Mouse (Mus musculus) kidney, embryonic 15.5 days (tissue): ENCODE data around the gene Pdzrn4. TPM values are rescaled to one million over a fixed set of nuclear protein-coding genes. Genes with fewer than 3 reads are reported as not detected.

Source experiments
- ATAC-seq: fragments of 200-750 bp; cut with Nextera tagmentation; replicated peaks from 2 replicates; pipeline ENCODE4 v1.8.0; 2017; ENCODE audit warnings: moderate TSS enrichment; ENCODE audit not compliant: low FRiP score
- H3K27ac ChIP-seq: fragments of 300-500 bp; sonication (generic); 2 replicates; pipeline ENCODE4 v1.5.1; 2015; ENCODE audit warnings: mild to moderate bottlenecking, inconsistent platforms
- H3K27me3 ChIP-seq: fragments of 300-500 bp; sonication (generic); 2 replicates; pipeline ENCODE4 v1.6.1; 2015; ENCODE audit warnings: inconsistent platforms
- H3K36me3 ChIP-seq: fragments of 300-500 bp; sonication (generic); 2 replicates; pipeline ENCODE4 v1.6.1; 2015; ENCODE audit warnings: inconsistent platforms
- H3K4me1 ChIP-seq: fragments of 300-500 bp; sonication (generic); 2 replicates; pipeline ENCODE4 v1.6.1; 2015; ENCODE audit warnings: inconsistent platforms
- H3K4me2 ChIP-seq: fragments of 300-500 bp; sonication (generic); 2 replicates; pipeline ENCODE4 v1.6.1; 2015; ENCODE audit warnings: moderate library complexity, mild to moderate bottlenecking, inconsistent platforms
- H3K4me3 ChIP-seq: fragments of 300-500 bp; sonication (generic); replicated peaks from 2 replicates; pipeline ENCODE4 v1.5.1; 2015; ENCODE audit warnings: mild to moderate bottlenecking, inconsistent platforms
- H3K9ac ChIP-seq: fragments of 300-500 bp; sonication (generic); 2 replicates; pipeline ENCODE4 v1.6.1; 2015; ENCODE audit warnings: mild to moderate bottlenecking, inconsistent platforms
- H3K9me3 ChIP-seq: fragments of 300-500 bp; sonication (generic); replicated peaks from 2 replicates; pipeline ENCODE4 v1.6.1; 2016; ENCODE audit warnings: inconsistent platforms
- WGBS: fragments of 180-500 bp; shearing (Covaris S2); methylation state at CpG from one replicate; pipeline ENCODE4 v1.1.7; 2015; ENCODE audit warnings: mixed read lengths; 5-methylcytosine and 5-hydroxymethylcytosine counted together
- polyA plus RNA-seq: library from polyadenylated mRNA; unstranded; fragments of >200 nt; fragmentation: Nextera tagmentation; extraction: Ambion mirVana; gene quantifications from 2 replicates; pipeline ENCODE4 v1.2.1, GENCODE M21; 2015

Gene Pdzrn4
- polyA plus RNA-seq, 1 experiment from 2014 or later: 2.4 TPM

- no peaks in the 10 kb centered on the region for H3K4me1 ChIP-seq
- 83% methylated on average over 8 of the region's 8 CpGs for WGBS
These were observed 112.7 kb downstream of the Pdzrn4 start for GRCm38 (mm10) chr15:92509372-92509771.

DNA sequence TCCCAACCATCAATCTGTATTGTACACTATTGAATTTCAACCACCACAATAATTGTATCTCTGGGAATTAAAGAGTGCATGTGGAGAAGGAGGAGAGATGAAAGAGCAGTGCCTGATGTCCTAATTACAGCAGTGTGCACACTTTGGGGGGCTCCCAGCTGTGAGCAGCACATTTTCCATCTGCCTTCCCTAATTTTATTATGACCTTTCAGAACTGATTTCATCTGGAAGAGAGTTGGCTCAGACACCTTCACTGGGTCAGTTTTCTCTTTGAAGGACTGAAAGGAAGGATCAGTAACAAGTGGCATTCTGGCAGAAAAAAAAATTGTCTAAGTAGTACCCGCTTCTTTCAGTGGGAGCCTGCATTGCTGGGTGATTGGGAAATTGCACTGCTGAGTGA, 119.0 kb downstream of the Pdzrn4 start:
- 72% methylated on average over 1 of the region's 1 CpGs for WGBS
- no peak for ATAC-seq

More at GRCm38 (mm10) chr15:92509372-92509771, 112.7 kb downstream of the Pdzrn4 start:
- Histone ChIP-seq H3K9me3 (no peaks in the 10 kb centered on the region), H3K36me3 (no peaks in the 10 kb centered on the region), H3K27me3 (no peaks in the 10 kb centered on the region), H3K9ac (no peak overlapping the region), H3K4me2 (no peak overlapping the region), H3K27ac (no peak overlapping the region), H3K4me3 (no peak overlapping the region)
- no peak for ATAC-seq

GRCm38 (mm10) chr15:92520677-92521225, 124.1 kb downstream of the Pdzrn4 start:
- Histone ChIP-seq H3K4me3 (no peak overlapping the region), H3K9me3 (no peaks in the 10 kb centered on the region), H3K4me1 (peaks cover 16% of the 10 kb centered on the region; the same call in 1 of the 2 replicates), H3K27me3 (peaks cover 20% of the 10 kb centered on the region; the same call in 1 of the 2 replicates), H3K27ac (no peak overlapping the region), H3K9ac (no peak overlapping the region), H3K36me3 (no peaks in the 10 kb centered on the region), H3K4me2 (peak overlapping the region; percentile 21; the same call in 1 of the 2 replicates)
- WGBS: 25% methylated on average over 19 of the region's 19 CpGs
- no peak for ATAC-seq

More for the DNA sequence above, 119.0 kb downstream of the Pdzrn4 start:
- Histone ChIP-seq H3K27me3 (peaks cover 6% of the 10 kb centered on the region; the same call in 1 of the 2 replicates), H3K9me3 (no peaks in the 10 kb centered on the region), H3K9ac (no peak overlapping the region), H3K4me3 (no peak overlapping the region), H3K4me1 (peaks cover 3% of the 10 kb centered on the region; the same call in 1 of the 2 replicates), H3K36me3 (no peaks in the 10 kb centered on the region), H3K4me2 (no peak overlapping the region), H3K27ac (no peak overlapping the region)

- H3K4me3 ChIP-seq: no peak overlapping the region
- no peak overlapping the region for H3K9ac ChIP-seq
- H3K27ac ChIP-seq: no peak overlapping the region
- no peaks in the 10 kb centered on the region for H3K36me3 ChIP-seq
- WGBS: 19% methylated on average over 7 of the region's 7 CpGs
- H3K9me3 ChIP-seq: no peaks in the 10 kb centered on the region
- H3K4me1 ChIP-seq: peaks cover 16% of the 10 kb centered on the region; the same call in 1 of the 2 replicates
- H3K4me2 ChIP-seq: peak overlapping the region; percentile 28; the same call in 1 of the 2 replicates
- peaks cover 20% of the 10 kb centered on the region; the same call in 1 of the 2 replicates for H3K27me3 ChIP-seq
- ATAC-seq: no peak
These were observed 125.0 kb downstream of the Pdzrn4 start for GRCm38 (mm10) chr15:92521686-92522085.

DNA sequence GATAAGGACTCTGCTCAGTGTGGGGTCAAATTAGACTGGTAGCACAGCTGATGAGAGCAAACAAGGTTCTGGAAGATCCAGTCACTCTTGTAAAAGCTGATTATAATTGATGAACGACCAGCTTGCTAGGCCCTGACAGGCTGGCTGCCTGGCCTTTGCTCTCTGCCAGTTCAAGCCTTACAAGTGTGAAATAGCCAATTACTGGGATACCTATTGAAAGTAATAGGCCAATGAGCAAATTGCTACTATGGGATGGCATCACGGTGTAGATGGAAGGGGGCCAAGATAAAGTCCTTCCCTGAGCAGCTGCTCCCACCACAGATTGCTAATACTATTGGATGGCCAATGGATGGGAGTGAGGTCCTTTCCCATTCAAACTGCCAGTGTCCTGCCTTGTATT, 128.2 kb downstream of the Pdzrn4 start:
- H3K27ac ChIP-seq: no peak overlapping the region
- H3K27me3 ChIP-seq: peaks cover 18% of the 10 kb centered on the region; the same call in 1 of the 2 replicates
- no peak overlapping the region for H3K4me2 ChIP-seq
- H3K4me3 ChIP-seq: no peak overlapping the region
- peaks cover 16% of the 10 kb centered on the region; the same call in 1 of the 2 replicates for H3K4me1 ChIP-seq
- 0 out of 2 replicates have a peak, but pooled peaks cover 3% of the 10 kb centered on the region for H3K9me3 ChIP-seq
- 13% methylated on average over 2 of the region's 2 CpGs for WGBS
- H3K9ac ChIP-seq: no peak overlapping the region
- ATAC-seq: peak; percentile 85
- no peaks in the 10 kb centered on the region for H3K36me3 ChIP-seq

DNA sequence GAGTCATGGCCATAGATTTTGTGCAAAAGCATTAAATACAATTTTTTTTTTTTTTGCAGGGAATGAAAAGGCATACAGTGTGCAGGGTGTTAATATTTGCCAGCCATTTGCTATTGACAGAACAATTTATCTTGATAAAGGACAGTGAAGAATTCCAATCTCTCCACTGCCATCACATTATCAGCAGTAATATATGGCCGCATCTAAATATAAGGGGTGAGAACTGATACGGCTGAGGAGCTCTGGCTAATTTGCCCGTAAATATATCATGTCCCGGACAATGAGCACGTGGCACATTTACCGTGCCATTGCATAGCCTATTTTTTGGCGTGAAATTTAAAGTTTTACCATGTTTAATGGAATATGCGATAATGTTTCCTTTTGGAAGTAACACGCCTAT, 128.7 kb downstream of the Pdzrn4 start:
- Histone ChIP-seq H3K4me3 (no peak overlapping the region), H3K4me1 (peaks cover 15% of the 10 kb centered on the region; the same call in 1 of the 2 replicates), H3K9ac (no peak overlapping the region), H3K27ac (no peak overlapping the region), H3K9me3 (0 out of 2 replicates have a peak, but pooled peaks cover 3% of the 10 kb centered on the region), H3K4me2 (no peak overlapping the region), H3K36me3 (no peaks in the 10 kb centered on the region), H3K27me3 (peaks cover 16% of the 10 kb centered on the region; the same call in 1 of the 2 replicates)
- no peak for ATAC-seq
- WGBS: 48% methylated on average over 9 of the region's 9 CpGs

- no peaks in the 10 kb centered on the region for H3K36me3 ChIP-seq
- H3K4me3 ChIP-seq: no peak overlapping the region
- no peak for ATAC-seq
- no peak overlapping the region for H3K9ac ChIP-seq
- peaks cover 3% of the 10 kb centered on the region; the same call in 1 of the 2 replicates for H3K27me3 ChIP-seq
- peaks cover 6% of the 10 kb centered on the region; the same call in 1 of the 2 replicates for H3K4me1 ChIP-seq
- H3K4me2 ChIP-seq: no peak overlapping the region
- 78% methylated on average over 4 of the region's 4 CpGs for WGBS
- H3K9me3 ChIP-seq: 0 out of 2 replicates have a peak, but pooled peaks cover 3% of the 10 kb centered on the region
- no peak overlapping the region for H3K27ac ChIP-seq
These were observed 130.1 kb downstream of the Pdzrn4 start for GRCm38 (mm10) chr15:92526731-92527130.

DNA sequence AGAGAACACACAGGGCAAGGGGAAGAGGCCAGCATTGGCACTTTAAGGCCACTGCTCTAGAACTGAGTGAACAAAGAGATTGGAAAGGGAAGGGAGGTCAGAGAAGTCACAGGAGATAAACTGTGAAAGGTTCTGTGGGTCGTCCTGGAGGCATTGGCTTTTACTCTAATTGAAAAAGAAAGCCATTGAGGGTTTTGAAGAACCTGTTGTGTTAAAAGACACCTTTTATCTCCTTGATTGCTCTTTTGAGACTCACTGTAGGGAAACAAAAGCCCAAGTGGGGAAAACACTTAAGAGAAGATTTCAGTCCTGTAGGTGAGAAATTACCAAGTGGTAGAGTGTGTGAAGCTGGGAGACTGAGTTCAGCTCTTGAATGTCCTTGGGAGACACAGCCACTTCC, 146.6 kb downstream of the Pdzrn4 start:
- Histone ChIP-seq H3K4me2 (no peak overlapping the region), H3K9ac (no peak overlapping the region), H3K9me3 (no peaks in the 10 kb centered on the region), H3K4me1 (peaks cover 8% of the 10 kb centered on the region; the same call in 1 of the 2 replicates), H3K4me3 (no peak overlapping the region), H3K36me3 (no peaks in the 10 kb centered on the region), H3K27me3 (no peaks in the 10 kb centered on the region), H3K27ac (no peak overlapping the region)
- 11% methylated on average over 1 of the region's 1 CpGs for WGBS
- no peak for ATAC-seq

- H3K4me3 ChIP-seq: no peak overlapping the region
- H3K9me3 ChIP-seq: no peaks in the 10 kb centered on the region
- H3K27ac ChIP-seq: no peak overlapping the region
- no peak overlapping the region for H3K9ac ChIP-seq
- H3K27me3 ChIP-seq: no peaks in the 10 kb centered on the region
- WGBS: 25% methylated on average over 9 of the region's 9 CpGs
- peaks cover 8% of the 10 kb centered on the region; the same call in 1 of the 2 replicates for H3K4me1 ChIP-seq
- no peaks in the 10 kb centered on the region for H3K36me3 ChIP-seq
- peak; percentile 71 for ATAC-seq
- H3K4me2 ChIP-seq: 0 out of 2 replicates have a peak overlapping the region, but pooled peaks have one; percentile 5
These were observed 150.7 kb downstream of the Pdzrn4 start for GRCm38 (mm10) chr15:92547294-92547911.

DNA sequence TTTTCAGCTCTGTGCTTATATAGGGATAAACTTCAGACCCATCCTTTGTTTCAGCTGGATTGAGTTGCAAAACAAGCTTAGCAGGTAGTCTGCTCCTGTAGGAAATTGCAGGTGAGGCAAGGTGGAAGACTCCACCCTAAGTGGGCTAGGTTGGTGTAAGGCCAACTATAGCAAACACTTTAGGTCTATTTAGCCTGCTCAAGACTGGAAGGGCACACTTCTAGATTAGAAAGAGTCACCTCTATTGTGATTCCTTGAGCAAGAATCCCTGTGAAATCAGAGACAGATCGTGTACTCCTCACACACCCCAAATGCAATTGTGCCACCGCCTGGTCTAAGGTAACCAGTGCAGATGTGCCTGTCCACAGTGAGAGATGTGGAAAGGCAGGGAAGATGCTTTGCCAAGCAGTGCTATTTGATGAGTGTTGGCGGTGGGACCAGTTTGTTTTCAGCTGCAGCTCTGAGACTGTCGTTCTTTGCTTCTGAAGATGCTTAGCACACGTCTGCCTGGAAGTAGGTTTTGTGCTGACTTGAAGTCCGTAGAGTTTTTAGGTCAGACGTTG, 158.4 kb downstream of the Pdzrn4 start:
- Histone ChIP-seq H3K4me2 (no peak overlapping the region), H3K9me3 (no peaks in the 10 kb centered on the region), H3K4me3 (no peak overlapping the region), H3K27me3 (no peaks in the 10 kb centered on the region), H3K27ac (no peak overlapping the region), H3K9ac (no peak overlapping the region), H3K36me3 (no peaks in the 10 kb centered on the region), H3K4me1 (no peaks in the 10 kb centered on the region)
- 74% methylated on average over 7 of the region's 7 CpGs for WGBS
- ATAC-seq: no peak

DNA sequence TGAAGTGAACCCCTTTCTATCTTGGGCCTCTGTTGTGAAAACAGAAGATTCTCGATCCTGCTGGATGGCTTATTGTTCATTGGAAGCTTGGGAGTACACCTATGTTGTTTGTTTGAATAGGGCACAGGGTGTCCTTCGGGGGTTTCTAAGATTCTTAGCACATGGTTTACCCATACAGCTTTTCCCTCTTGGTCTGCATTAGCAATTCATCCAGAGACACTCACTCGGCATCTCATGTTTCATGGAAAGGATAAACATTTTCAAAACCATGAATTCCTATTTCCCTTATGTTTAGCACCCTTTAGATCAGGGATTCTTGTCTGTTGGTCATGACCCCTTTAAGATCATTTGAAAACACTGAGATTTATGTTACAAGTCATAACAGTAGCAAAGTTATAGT, 159.0 kb downstream of the Pdzrn4 start:
- H3K27ac ChIP-seq: no peak overlapping the region

DNA sequence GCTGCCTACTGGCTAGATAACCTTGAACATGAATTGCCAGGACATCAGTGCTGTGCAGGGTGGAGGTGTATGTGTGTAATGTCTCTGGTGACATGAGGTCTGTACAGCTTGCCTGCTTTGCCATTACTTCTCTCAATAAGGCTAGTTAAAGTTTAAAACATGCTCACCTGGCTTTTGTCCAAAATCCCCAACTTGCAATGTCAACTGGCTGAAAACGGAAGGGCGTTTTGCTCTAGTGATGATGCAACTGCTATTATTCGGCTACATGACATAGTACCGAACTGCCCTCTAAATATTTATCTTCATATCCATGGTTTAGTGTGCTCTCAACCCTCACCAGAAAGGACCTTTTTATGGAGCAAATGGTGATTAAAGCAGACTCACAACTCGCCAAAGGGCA, 161.9 kb downstream of the Pdzrn4 start:
- ATAC-seq: no peak
- no peak overlapping the region for H3K4me2 ChIP-seq
- no peaks in the 10 kb centered on the region for H3K9me3 ChIP-seq
- H3K9ac ChIP-seq: no peak overlapping the region
- H3K36me3 ChIP-seq: no peaks in the 10 kb centered on the region
- H3K27me3 ChIP-seq: no peaks in the 10 kb centered on the region
- H3K27ac ChIP-seq: no peak overlapping the region
- no peaks in the 10 kb centered on the region for H3K4me1 ChIP-seq
- H3K4me3 ChIP-seq: no peak overlapping the region
- 56% methylated on average over 5 of the region's 5 CpGs for WGBS

More for the DNA sequence above, 159.0 kb downstream of the Pdzrn4 start:
- 67% methylated on average over 3 of the region's 3 CpGs for WGBS
- H3K9ac ChIP-seq: no peak overlapping the region
- H3K36me3 ChIP-seq: no peaks in the 10 kb centered on the region
- no peaks in the 10 kb centered on the region for H3K27me3 ChIP-seq
- no peaks in the 10 kb centered on the region for H3K4me1 ChIP-seq
- no peak for ATAC-seq
- H3K4me3 ChIP-seq: no peak overlapping the region
- no peaks in the 10 kb centered on the region for H3K9me3 ChIP-seq
- no peak overlapping the region for H3K4me2 ChIP-seq
